Mouse (Mus musculus) layer of hippocampus, postnatal 25 days (tissue): ENCODE results near the gene Sumo2. TPM values are rescaled to one million over a fixed set of nuclear protein-coding genes. Genes with fewer than 3 reads are reported as not detected.
A peak's percentile ranks its signal among the peaks of the same experiment; 100 is the strongest.
"Not testable (repeated sequence)": the region's sequence is repeated elsewhere in the genome, so short reads cannot be mapped to it uniquely, and the experiment has no call there.

Experiments used
- DNase-seq, 2 experiments: peaks; one replicate each; pipeline ENCODE4 v3.0.0; 2022; ENCODE audit warnings: mixed read lengths in 2 of 2, low spot score in 1 of 2; ENCODE audit errors: extremely low spot score in 1 of 2
- total RNA-seq, 2 experiments: library from RNA; stranded (reverse); gene quantifications; 2 replicates each; pipeline ENCODE4 v1.2.3; 2021

Gene Sumo2
- total RNA-seq = 100 to 1,000 TPM; 329 to 353 TPM

DNA sequence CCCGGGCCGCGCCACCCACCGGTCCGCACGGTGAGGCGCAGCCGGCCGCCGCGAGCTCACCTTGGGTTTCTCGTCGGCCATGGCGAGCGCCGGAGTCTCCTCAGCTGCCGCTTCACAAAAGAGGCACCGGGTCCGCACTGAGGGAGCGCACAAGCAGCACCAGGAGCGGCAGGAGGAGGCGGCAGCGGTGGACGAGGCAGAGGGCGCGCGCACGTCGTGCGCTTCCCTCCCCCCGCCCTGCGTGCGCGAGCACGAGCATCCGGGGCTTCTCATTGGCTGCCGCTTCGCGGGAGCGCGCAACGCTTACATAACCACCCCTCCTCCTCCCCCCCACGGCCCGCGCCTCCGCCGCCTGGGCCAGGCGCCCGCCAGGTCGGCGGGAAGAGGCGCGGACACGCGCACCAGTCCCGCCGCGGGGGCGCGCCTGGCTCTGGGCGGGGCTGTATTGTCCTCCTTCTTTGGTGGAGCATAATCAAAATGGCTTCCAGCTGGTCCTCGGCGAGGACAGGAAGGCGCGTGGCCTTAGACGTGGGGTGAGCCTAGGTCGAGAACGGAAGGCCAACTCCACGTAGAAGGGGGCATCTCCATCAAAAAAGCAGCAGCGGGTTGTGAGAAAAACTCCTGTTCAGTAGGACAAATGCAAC lies at the start of gene Sumo2:
Gene Sumo2 (minus strand): TSS at position 239 of the 644 bp plus-strand sequence.
- peak; percentile 97 to 98 for DNase-seq

DNA sequence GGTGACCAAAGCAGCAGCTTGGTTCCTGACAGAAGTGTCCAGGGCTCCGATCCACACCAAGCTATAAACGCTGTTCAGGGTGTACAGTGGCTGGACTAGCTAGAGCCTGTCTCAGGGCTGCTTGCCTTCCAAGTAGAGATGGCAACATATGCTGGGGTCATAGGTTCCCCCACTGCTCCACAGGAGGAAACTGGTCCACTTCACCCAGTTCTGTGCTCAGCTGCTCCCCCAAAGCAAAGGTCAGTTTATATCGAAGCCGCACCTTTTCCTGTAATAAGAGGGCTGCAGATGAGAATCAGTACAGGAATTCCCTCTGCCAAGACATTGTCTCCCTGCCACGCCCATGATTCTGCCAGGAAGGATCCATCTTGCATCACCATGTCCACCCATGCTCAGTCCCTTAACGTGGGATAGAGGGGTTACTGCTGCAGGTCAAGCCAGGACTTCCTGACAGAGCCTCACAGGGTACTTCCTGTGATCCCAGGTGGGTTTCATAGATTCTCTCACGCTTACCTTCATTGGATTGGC lies 49.6 kb upstream of the Sumo2 start:
- DNase-seq = no peak

DNA sequence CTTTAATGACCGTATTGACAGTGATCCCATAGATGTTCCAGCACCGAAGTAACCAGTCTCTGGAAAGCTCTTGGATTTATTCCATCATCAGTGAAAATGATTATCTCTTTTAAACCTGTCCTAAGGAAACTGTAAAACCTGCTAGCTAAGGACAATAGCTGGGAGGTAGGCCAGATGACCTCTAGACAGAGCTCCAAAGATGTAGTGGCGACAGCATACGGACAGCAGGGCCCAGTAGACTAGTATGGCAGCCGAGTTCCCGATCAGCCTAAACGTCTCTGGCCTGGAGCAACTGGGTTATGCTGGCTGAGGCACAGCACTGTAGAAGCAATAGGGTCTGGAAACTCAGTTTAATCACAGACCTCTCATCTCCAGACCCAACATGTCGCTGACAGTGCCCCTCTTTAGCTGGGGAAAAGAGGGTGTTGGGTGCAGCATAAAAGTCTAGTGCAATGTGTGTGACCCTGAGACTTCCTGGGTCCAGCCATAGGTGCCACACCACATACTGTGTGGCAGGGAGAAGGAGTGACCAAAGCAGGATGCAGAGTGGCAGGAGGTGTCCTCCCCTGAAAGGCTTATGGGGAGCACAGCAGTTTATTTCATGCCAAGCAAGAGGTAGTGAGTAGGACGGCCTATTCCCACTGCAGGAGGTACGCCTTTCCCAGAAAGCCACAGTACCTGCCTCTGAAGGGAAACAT lies 48.4 kb upstream of the Sumo2 start:
- no peak for DNase-seq

DNA sequence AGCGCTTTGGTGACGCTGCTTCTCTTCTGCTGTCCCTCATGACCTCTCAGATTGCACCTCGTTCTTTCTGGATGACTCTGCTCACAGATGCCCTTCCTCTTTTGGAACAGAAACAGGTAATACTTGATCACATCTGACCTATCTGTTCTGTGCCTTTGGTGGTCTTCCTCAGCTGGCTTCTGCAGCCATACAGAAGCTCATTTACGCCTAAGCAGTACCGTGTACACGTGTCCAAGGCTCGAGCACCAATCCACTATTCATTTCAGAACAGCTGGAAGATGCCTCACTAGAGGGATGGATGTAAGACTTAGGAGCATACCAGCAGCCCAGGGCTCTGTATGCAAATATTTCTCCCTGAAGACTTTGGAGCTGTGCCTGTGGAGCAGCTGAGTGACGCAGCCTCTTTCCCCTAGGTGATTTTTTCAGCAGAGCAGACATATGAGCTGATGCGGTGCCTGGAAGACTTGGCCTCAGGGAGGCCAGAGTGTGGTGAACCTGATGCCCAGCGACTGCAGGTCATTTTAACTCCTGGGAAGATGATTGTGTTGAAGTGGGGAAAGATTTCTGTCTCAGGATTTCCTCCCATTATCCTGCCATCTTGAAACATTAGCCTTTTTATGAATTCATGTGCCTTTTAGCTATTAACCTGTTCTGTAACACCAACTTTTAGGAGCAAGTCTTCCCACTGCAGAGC lies 47.0 kb upstream of the Sumo2 start:
- DNase-seq = no peak

DNA sequence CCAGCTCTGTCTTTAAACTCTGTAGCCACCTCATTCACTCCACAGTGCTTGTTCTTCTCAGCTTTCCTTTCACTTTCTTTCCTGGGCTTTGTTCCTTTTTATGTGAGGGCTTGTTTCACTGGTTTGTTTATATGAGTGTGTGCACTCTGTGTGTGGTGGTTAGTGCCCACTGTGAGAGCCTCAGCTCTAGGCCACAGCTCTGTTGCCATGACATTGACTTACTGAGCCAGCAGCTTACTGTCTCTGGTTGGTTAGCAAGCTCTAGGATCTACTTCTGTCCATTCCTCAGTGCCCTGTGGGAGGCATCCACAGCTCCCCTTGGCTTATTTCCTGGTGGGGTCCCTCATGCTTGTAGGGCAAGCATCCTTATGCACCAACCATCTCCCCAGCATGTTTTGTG lies 43.0 kb upstream of the Sumo2 start:
- no peak for DNase-seq

DNA sequence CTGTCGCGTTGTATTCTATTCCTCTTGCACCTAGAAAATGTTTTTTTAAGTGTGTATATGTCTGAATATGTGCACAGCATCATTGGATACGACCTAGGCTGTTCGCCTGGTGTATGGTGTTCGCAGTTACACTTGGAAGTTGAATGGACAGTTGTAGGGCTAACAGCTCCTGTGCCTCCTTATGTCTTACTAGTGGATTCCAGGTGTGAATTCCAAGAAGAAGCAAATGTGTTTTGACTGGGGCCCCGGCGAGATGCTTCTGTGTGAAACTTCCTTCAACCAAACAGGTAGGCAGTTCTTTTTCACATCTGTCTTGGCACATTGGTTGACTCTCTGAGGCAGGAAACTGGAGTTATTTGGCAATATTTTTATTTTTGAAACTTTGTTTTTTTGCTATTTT lies 28.9 kb upstream of the Sumo2 start:
- no peak for DNase-seq

DNA sequence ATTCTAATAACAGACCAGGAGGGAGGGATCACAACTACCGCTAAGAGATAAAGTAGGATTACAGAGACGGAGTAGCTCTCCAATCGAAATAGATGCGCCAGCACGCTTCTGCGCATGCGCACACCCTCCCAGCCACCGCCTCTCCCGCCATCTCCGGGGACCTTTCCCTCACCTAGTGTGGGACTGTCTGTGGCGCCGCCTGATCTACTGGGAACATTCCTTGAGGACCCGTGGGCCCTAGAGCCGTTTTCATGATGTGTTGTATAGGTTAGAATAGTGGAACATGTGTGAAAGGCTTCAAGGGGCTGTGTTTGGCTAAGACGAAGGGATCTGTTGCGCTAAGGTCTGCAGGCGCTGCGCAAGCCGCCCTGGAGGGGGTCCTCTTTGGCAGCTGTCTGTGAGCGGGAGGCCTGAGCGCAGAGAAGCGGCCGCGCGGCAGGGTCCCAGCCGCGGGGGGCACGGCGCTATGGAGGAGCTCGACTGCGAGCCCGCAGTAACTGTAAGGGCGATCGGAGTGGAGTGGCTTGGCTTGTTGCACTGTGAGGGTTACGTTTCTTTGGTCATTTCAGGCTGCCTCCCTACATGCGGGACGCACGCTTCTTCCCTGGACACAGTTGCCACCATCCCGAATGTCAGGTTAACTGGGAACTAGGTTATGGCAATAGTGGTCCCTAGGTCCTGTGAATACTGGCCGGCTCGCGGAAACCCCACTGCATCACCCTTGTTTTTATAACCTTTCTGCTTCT lies 28.2 kb upstream of the Sumo2 start, which contains the start of gene Nup85:
Gene Nup85 (plus strand): TSS at position 371 of the 746 bp plus-strand sequence.
- peak; percentile 97 to 99 for DNase-seq

DNA sequence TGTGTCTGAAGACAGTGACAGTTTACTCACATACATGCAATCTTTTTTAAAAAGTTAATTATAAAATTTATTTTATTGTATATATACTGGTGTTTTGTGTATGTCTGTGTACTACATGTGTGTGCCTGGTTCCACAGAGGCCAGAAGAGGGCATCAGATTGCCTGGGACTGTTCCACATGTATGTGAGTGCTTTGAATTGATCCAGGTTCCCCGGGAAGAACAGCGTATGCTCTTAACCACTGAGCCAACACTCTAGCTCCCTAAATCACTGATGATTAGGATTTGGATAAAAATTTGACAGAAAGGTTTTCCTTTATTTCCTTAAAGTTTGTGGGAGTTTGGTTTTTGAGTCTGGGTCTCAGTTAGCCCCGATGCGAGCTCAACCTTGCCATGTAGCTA lies 27.3 kb upstream of the Sumo2 start:
- no peak for DNase-seq

DNA sequence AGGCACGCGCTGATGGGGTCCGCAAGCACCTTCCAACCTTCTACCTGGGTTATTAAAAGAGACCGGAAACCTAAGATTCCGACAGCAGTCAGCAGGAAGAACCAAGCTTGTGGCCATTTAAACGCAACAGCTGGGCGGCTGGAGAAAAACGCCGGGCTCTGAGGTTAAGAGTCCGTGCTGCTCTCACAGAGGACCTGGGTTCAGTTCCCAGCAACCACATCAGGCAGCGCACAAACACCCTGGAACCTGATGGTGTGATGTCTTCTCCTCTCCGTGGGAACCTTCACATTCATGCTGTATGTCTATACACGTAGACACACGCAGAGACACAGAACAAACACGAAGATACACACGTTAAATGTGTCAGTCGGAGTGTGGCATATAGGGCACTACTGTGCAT lies 19.6 kb upstream of the Sumo2 start:
- DNase-seq = no peak

DNA sequence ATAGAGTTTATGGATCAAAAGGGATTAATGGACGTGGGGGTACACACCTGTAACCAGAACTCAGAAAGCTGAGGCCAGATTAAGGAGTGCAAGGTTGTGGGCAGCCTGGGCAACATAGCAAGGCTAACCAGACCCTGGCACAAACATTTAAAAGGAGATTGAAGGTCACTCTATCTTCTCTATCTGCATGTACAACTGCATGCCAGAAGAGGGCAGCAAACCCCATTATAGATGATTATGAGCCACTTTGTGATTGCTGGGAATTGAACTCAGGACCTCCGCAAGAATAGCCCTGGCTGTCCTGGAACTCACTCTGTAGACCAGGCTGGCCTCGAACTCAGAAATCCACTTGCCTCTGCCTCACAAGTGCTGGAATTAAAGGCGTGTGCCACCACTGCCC lies 16.7 kb upstream of the Sumo2 start:
- no peak for DNase-seq

DNA sequence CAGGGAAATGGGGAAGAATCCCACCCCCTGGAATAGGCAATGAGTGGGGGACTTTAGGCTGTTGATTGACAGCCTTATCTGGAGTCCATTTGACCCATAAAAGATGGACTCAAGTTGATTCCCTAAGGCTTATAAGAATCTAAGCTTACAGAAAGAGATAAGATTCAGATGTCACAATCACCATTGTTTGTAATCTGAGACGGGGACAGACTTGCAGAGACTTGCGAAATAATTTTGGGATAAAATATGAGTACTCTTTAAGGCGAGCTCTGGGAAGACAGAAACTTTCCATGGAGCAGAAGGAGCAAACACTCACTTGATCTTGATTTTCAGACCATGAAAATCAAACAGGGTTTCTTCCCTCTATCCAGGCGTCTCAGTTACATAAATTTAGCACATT lies 7.5 kb upstream of the Sumo2 start:
- no peak for DNase-seq

DNA sequence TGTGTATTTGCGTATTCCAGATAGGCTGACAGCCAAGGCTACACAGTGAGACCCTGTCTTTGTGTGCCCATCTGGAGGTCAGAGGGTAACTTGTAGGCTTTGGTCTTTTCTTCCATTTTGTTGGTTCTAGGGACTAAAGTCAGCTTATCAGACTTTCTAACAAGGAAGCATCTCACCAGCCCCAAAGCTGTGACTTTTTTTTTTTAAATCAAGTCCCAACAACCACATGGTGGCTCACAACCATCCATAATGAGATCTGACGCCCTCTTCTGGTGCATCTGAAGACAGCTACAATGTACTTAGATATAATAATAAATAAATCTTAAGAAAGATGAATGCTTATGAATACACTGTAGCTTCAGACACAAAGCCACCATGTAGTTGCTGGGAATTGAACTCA lies 2.0 kb upstream of the Sumo2 start:
- DNase-seq = no peak

DNA sequence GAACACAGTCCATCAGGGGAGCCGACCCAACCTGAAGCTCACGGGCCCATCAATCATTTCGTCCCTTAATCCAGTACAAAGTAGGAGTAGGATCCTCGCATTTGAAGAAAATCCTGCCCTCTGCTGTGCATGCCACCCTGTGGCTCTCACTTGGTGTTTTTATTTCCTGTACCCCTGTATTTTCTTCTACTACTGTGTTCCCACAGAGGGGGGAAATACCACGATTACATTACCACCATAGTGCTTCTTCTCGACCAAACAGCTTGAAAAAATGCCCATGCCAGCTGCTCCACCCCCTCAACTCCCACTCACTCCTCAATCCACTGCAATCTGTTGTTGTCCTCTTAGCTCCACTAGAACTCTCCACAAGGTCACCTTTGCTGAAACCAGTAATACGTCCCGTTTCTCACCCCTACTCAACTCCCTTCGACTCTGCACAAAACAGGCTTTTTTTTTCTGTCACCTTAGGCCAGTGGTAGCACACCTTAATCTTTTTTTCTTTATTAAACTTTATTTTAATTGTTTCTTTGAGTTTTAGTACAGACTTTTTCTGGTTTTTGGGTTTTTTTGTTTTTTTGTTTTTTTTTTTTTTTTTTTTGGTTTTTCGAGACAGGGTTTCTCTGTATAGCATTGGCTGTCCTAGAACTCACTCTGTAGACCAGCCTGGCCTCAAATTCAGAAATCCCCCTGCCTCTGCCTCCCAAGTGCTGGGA lies 936 bp upstream of the Sumo2 start:
- no peak for DNase-seq

DNA sequence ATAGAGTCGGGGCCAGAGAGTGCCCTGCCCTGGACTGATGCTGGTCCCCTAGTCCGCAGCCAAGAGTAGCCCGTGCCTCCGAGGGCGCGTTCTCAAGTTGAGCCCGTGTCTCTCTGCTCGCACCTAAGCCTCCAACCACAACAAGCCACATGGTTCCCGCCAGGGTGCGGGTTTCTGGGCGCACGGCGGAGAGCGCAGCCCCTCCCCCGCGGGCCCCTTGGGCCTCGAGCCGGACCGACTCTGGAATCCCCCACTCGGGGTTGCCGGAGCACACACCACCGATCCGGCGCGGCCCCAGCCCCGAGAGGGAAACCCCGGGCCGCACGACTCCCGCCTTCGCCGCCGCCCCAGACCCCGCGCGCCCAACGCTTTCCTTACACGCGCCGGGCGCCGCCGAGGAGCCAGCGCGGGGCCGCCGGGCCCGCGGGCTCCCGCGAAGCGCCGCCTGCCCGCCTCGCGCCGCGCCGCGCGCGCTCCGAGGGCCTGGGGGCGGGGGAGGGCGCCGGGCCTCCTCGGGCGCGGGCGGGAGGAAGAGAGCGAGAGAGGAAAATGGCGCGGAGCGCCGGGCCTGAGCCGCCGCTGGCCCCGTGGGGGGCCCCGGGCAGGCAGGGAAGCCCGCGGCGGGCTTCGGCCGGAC lies 557 bp downstream of the Sumo2 start:
- DNase-seq = peak; percentile 30 to 54

DNA sequence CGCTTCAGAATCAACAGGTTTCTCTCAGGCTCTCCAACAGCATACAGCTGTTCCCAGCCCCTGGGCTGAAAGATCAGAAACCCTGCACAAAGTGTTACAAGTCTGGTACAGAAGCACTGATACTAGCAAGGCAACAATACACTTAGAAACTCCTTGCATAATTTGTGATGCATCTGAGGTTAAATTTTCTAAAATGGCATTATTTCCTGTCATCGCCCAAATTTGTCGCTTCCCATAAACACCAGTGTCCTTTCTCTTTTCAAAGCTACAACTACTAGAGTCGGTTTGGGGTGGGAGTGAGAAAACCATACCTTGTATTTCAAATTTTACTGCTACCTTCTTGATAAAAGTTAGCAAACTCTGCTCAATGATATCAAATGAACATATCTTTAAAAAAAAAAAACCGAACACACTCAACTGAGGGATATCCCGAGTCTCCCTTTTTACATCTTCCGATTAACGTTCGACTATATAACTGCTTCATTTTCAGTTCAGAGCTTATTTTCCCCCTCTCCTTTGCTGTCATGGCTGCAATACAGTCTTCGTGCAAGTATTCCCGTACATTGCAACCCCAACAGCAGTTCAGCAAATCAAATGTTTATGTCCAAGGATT lies 1.2 kb downstream of the Sumo2 start:
- DNase-seq = no peak

DNA sequence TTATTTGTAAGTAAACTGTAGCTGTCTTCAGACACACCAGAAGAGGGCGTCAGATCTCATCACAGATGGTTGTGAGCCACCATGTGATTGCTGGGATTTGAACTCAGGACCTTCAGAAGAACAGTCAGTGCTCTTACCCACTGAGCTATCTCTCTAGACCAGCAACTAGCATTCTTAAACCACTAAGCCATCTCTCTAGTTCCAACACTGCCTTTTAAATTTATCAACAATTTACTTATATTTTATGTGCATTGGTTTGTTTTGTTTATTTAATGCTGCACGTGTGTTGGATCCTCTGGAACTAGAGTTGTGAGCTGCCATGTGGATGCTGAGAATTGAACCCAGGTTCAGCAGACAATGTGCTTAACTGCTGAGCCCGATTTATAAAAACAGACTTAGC lies 9.6 kb downstream of the Sumo2 start:
- DNase-seq = not testable (repeated sequence)

DNA sequence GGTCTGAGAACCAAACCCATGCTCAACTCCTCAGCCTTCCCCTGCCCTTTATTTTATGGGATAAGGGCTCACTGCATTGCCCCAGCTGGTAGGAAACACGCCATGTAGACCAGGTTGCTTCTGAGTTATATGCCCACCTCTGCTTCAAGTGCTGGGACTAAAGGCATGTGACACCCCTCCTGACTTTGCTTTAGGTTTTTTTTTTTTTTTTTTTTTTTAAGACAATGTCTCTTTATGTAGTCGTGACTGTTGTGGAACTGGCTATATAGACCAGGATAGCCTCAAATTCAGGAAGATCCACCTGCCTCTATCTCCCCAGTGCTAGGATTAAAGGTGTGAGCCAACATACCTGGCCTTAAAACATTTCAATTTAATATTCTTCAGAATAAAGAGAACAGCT lies 13.4 kb downstream of the Sumo2 start:
- no peak for DNase-seq

DNA sequence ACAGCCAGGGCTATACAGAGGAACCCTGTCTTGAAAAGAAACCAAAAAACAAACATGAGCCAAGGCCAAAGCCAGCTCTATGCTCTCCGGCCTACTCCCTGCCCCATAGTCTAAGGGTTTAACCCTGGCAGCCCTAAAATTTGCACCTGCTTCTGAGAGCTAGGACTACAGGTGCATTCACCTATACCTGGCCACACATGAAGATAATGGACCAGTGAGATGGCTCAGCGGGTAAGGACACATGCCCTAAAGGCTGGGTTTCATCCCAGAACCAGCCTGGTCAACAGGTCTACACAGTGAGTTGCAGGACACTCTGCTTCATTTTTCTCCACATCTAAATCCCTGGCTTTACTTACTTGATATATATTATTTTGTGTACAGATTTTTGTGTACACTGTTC lies 13.8 kb downstream of the Sumo2 start:
- no peak for DNase-seq

DNA sequence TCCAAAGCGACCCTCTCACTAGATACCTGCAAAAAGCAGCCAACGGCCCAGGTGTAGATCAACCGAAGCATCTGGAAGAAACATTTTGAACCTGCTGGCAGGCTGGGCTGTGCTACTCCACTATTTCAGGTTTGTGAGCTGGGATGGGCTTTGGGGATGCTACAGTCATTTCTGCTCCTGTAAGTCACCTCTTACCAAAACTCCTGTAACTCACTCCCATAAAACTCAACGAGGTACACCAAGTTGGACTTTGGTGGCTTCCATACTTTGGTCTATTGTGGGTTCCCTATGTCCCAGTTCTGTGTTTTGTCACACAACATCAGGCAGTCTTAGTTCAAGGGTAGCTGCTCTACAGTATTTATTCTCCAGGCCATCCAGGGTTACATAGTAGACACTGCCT lies 15.0 kb downstream of the Sumo2 start:
- no peak for DNase-seq
